Mouse (Mus musculus) ES-E14 (cell line): ENCODE results near the gene Tnnt1. TPM values are rescaled to one million over a fixed set of nuclear protein-coding genes. Genes with fewer than 3 reads are reported as not detected.
A peak's percentile ranks its signal among the peaks of the same experiment; 100 is the strongest.

Experiments used
- DNase-seq: peaks from one replicate; pipeline ENCODE4 v3.0.0-alpha.2; 2013; ENCODE audit warnings: low read depth, low spot score
- H3K27ac ChIP-seq: 2 replicates; pipeline ENCODE4 v1.5.1; 2012; ENCODE audit warnings: low read depth, mild to moderate bottlenecking, low read length, moderate library complexity, mixed read lengths; ENCODE audit not compliant: poor library complexity, insufficient read depth, severe bottlenecking
- H3K36me3 ChIP-seq: 2 replicates; pipeline ENCODE4 v1.6.1; 2012; ENCODE audit warnings: mild to moderate bottlenecking, low read length, moderate library complexity, mixed read lengths; ENCODE audit not compliant: control insufficient read depth, poor library complexity, insufficient read depth, severe bottlenecking
- H3K4me1 ChIP-seq, 2 experiments: fragments of 150-350 bp in 1 of 2; sonication (generic) in 1 of 2; 2 replicates each; pipeline ENCODE4 v1.6.1; 2012; ENCODE audit warnings: low read length in 2 of 2, mild to moderate bottlenecking in 1 of 2, mixed read lengths in 1 of 2; ENCODE audit not compliant: control insufficient read depth in 2 of 2, insufficient read depth in 2 of 2, poor library complexity in 1 of 2
- H3K4me3 ChIP-seq, 2 experiments: fragments of 150-350 bp in 1 of 2; sonication (generic) in 1 of 2; 2 replicates each; pipeline ENCODE4 v1.5.1; 2012; ENCODE audit warnings: low read length in 2 of 2, low read depth in 1 of 2, mild to moderate bottlenecking in 1 of 2, mixed read lengths in 1 of 2; ENCODE audit not compliant: insufficient read depth in 1 of 2, poor library complexity in 1 of 2, severe bottlenecking in 1 of 2
- H3K9ac ChIP-seq: 2 replicates; pipeline ENCODE4 v1.6.1; 2012; ENCODE audit warnings: low read depth, mild to moderate bottlenecking, low read length, mixed read lengths; ENCODE audit not compliant: poor library complexity, insufficient read depth, severe bottlenecking
- H3K9me3 ChIP-seq: fragments of 150-350 bp; sonication (generic); 2 replicates; pipeline ENCODE4 v1.6.1; 2012; ENCODE audit warnings: low read depth, mild to moderate bottlenecking, low read length; ENCODE audit not compliant: control insufficient read depth, insufficient read depth
- CHD2 ChIP-seq: IDR thresholded peaks from 2 replicates; pipeline ENCODE4 v1.6.1; 2014; ENCODE audit warnings: mild to moderate bottlenecking, low read depth, low read length, inconsistent platforms
- HCFC1 ChIP-seq: IDR thresholded peaks from 2 replicates; pipeline ENCODE4 v1.6.1; 2012; ENCODE audit warnings: low read length, inconsistent platforms, borderline replicate concordance; ENCODE audit not compliant: insufficient read depth
- MAFK ChIP-seq: IDR thresholded peaks from 2 replicates; pipeline ENCODE4 v1.6.1; 2014; ENCODE audit warnings: mild to moderate bottlenecking, low read depth, low read length, inconsistent platforms; ENCODE audit not compliant: insufficient read depth
- ZC3H11A ChIP-seq: IDR thresholded peaks from 2 replicates; pipeline ENCODE4 v1.6.1; 2012; ENCODE audit warnings: low read depth, mild to moderate bottlenecking, inconsistent platforms, low read length, borderline replicate concordance
- ZNF384 ChIP-seq: IDR thresholded peaks from 2 replicates; pipeline ENCODE4 v1.6.1; 2012; ENCODE audit warnings: low read depth, low read length, inconsistent platforms
- in situ Hi-C, 2 experiments: fragments of 600-800 bp; cut with MboI; formaldehyde crosslinking; loops; one replicate each; pipeline ENCODE4 v1.15.1; 2025; ENCODE audit warnings: low sequenced_read_pairs in 2 of 2, inconsistent platforms in 1 of 2; ENCODE audit not compliant: unreplicated experiment in 2 of 2
- total RNA-seq: library from RNA; depleted of rRNA; stranded (reverse); fragments of 300-350 nt; gene quantifications from 2 replicates; pipeline ENCODE4 v1.2.3, GENCODE M21; 2012

The Tnnt1 gene
- total RNA-seq, 1 experiment, result 8.4 TPM

GRCm38 (mm10) chr7:4547221-4547641 is 31.0 kb upstream of the Tnnt1 start, which contains the start of gene Syt5:
Syt5 (minus strand) TSS chr7:4547541.
- peak within 1 kb of the TSS; percentile 19 to 44 for H3K4me3 ChIP-seq
- in situ Hi-C loops, result loop anchor here in 1 of 2 experiments (10.0 kb wide), 1 partner anchor 368 kb away; the partner anchor contains the start of gene Zfp628
- H3K9ac ChIP-seq, result peak within 1 kb of the TSS; percentile 51; the same call in 1 of the 2 replicates
- DNase-seq, result no peak
- no peak within 1 kb of the TSS for H3K27ac ChIP-seq
- TF ChIP-seq ZNF384, result no peak
- no peak for TF ChIP-seq MAFK
- TF ChIP-seq CHD2, result no peak
- TF ChIP-seq HCFC1, result no peak
- no peak for TF ChIP-seq ZC3H11A
- H3K36me3 ChIP-seq, result no peaks in the 10 kb centered on the region
- no peaks in the 10 kb centered on the region for H3K9me3 ChIP-seq
- peaks cover 0 to 9% of the 10 kb centered on the region in 2 experiments; a peak in 1 of 4 replicates for H3K4me1 ChIP-seq

DNA sequence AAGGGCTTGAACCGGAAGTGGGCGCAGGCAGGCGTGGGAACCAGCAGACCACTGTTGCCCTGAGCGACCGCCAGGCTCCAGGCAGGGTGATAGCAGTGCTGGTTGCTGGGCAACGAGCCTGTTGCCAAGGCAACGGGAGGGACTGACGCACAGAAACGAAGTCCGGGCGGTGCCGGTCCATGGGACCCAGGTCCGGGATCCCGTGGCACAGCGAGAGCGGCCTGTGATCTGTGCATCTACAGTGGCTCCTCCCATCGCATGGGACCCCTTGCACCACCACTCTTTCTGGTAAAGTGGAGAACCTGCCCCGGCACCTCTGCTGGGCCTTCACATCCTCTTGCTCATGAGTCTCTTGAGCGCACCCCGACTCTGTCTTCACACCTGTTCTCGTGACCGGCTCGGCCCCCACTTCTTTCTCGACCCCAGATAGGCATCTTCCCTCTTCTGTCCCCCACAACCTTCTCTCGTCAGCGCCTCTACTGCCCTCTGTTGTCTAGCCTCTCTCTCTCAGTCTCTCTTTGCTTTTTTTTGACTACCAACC is 30.5 kb upstream of the Tnnt1 start:
- peaks cover 0 to 9% of the 10 kb centered on the region in 2 experiments; a peak in 1 of 4 replicates for H3K4me1 ChIP-seq
- DNase-seq, result peak; percentile 84
- H3K27ac ChIP-seq, result no peak overlapping the region
- H3K4me3 ChIP-seq, result peak overlapping the region; percentile 19 to 44
- no peaks in the 10 kb centered on the region for H3K36me3 ChIP-seq
- H3K9me3 ChIP-seq, result no peaks in the 10 kb centered on the region
- 0 out of 2 replicates have a peak, but pooled peaks have one; percentile 47 for TF ChIP-seq CHD2
- no peak for TF ChIP-seq ZC3H11A
- H3K9ac ChIP-seq, result peak overlapping the region; percentile 51; the same call in 1 of the 2 replicates
- in situ Hi-C loops, result loop anchor here in 1 of 2 experiments (10.0 kb wide), 1 partner anchor 368 kb away; the partner anchor contains the start of gene Zfp628

- H3K4me1 ChIP-seq, result peaks cover 0 to 9% of the 10 kb centered on the region in 2 experiments; a peak in 1 of 4 replicates
- no peak overlapping the region for H3K4me3 ChIP-seq
- no peaks in the 10 kb centered on the region for H3K9me3 ChIP-seq
- no peak overlapping the region for H3K9ac ChIP-seq
- H3K36me3 ChIP-seq, result no peaks in the 10 kb centered on the region
- no peak for DNase-seq
- no peak for TF ChIP-seq CHD2
- no peak for TF ChIP-seq HCFC1
- in situ Hi-C loops, result loop anchor here in 1 of 2 experiments (10.0 kb wide), 1 partner anchor 369 kb away; the partner anchor contains the start of gene Zfp628
- no peak overlapping the region for H3K27ac ChIP-seq
Measured at GRCm38 (mm10) chr7:4546050-4546449, 29.9 kb upstream of the Tnnt1 start.

DNA sequence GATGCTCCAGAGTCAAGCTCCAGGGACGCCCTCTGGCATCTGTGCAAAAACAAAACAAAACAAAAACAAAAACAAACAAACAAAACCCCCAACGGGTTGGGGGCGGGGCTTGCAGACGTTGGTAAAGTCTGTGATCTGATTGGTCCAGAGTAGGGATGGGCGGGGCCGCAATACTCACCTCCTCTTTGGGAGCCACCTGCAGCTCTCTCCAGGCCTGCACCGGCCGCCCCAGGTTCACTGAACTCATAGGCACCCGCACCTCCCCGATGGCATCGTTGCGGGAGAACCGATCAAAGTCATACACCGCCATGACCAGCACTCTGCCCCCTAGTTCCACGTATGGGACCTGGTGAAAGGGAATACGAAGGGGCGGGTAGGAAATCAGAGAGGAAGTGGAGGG is 25.8 kb upstream of the Tnnt1 start:
- DNase-seq, result no peak
- in situ Hi-C loops, result loop anchor here in 1 of 2 experiments (10.0 kb wide), 1 partner anchor 373 kb away; the partner anchor contains the start of gene Zfp628
- no peaks in the 10 kb centered on the region for H3K36me3 ChIP-seq
- no peaks in the 10 kb centered on the region for H3K9me3 ChIP-seq
- H3K9ac ChIP-seq, result peak overlapping the region; percentile 51; the same call in 1 of the 2 replicates
- H3K4me1 ChIP-seq, result peaks cover 1 to 5% of the 10 kb centered on the region in 2 experiments; a peak in 3 of 4 replicates
- H3K27ac ChIP-seq, result no peak overlapping the region
- peak overlapping the region; percentile 57 to 63 for H3K4me3 ChIP-seq
- TF ChIP-seq ZC3H11A (no peak), HCFC1 (no peak), ZNF384 (no peak), MAFK (no peak), CHD2 (no peak)

DNA sequence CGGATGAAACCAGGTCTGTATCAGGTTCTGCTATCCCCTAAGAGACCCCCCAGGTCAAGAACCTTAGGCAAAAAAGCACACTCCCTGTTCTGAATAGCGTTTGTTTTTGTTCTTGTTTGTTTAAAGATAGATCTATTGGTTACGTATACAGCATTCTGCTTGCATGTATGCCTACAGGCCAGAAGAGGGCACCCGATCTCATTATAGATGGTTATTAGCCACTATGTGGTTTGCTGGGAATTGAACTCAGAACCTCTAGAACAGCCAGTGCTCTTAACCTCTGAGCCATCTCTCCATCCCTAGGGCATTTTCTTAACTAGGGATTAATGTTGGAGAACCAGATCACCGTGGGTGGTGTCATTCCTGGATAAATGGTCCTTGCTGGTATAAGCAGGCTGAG is 25.2 kb upstream of the Tnnt1 start:
- Histone ChIP-seq H3K9ac (no peak overlapping the region), H3K4me3 (no peak overlapping the region), H3K27ac (no peak overlapping the region), H3K36me3 (no peaks in the 10 kb centered on the region), H3K4me1 (peaks cover 1 to 2% of the 10 kb centered on the region in 2 experiments; a peak in 3 of 4 replicates), H3K9me3 (no peaks in the 10 kb centered on the region)
- TF ChIP-seq ZC3H11A (no peak), MAFK (no peak), CHD2 (no peak), ZNF384 (no peak), HCFC1 (no peak)
- in situ Hi-C loops, result loop anchor here in 1 of 2 experiments (10.0 kb wide), 1 partner anchor 373 kb away; the partner anchor contains the start of gene Zfp628
- no peak for DNase-seq
